Mouse (Mus musculus): ENCODE measurements around the gene Rmdn3.

DNA sequence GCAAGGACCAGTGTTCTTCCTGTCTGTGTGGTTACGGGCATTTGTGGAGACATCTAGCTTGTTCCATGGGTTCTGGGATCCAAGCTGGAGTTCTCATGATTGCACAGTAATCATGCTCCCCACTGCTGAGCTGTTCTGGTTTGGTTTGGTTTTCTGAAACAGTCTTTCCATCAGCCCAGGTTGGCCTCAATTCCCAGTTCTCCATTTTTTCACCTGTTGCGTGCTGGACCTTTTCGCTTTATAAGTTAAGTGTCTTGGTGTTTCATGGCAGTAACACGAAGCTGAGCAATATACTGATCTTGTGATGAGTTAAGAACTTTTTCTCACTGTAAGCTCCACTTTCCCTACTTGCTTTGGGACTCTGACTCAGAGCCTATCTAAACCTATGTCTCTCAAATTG, 7.2 kb upstream of the Rmdn3 start:
- TF ChIP-seq CTCF (IDR thresholded peaks at IDR 0.05; ENCODE audit: insufficient read depth, low read depth, low read length) = no peak
- TF ChIP-seq POLR2A (IDR thresholded peaks at IDR 0.05; ENCODE audit: insufficient read depth, low read depth, low read length) = no peak

All from olfactory bulb, adult 2 months (tissue).